8 mouse cellular contexts compared by ENCODE assay signal in genomic region chr6:87257981-87258775, GRCm38 (mm10).
DNase-seq lines count a peak whose midpoint lies in the region; ATAC-seq lines count a peak whose summit lies in the region.
"Had no signal": no experiment of that assay in that cellular context is flagged by ENCODE, and none has a peak within 500 bp of the region (broad histone marks: within the 10 kb centered on the region; RNA-seq: fewer than 3 reads in every experiment).

No protein-coding gene starts in this region.

- no peaks in the 10 kb centered on the region for H3K9me3 ChIP-seq in kidney, embryonic 16.5 days (ENCODE audit: low read length)

- peaks cover 9% of the 10 kb centered on the region; the same call in 1 of the 2 replicates for H3K4me1 ChIP-seq in kidney, embryonic 16.5 days (ENCODE audit: insufficient read depth, low read length)

- ATAC-seq in kidney, embryonic 16.5 days (ENCODE audit: low FRiP score, low TSS enrichment), result no peak

- no peak for DNase-seq in kidney, postnatal 36 days
- peak; percentile 28 to 30 for DNase-seq in frontal cortex, postnatal 10 days (ENCODE audit: low spot score in 2 of 2)
- peak; percentile 23 to 81 for DNase-seq in left cerebral cortex, postnatal 25 days (ENCODE audit: low spot score in 2 of 2)
- peak; percentile 47 for DNase-seq in right cerebral cortex, postnatal 4 days
- no peak for DNase-seq in cerebellum, adult 9-10 months
- DNase-seq in cerebellum, postnatal 4 days (ENCODE audit: low spot score in 2 of 2), result no peak

- WGBS in kidney, embryonic 16.5 days, result 64% methylated on average over 7 of the region's 7 CpGs

- H3K4me3 ChIP-seq in kidney, embryonic 16.5 days (ENCODE audit: low read length), result no peak overlapping the region

- H3K36me3 ChIP-seq in kidney, embryonic 16.5 days (ENCODE audit: insufficient read depth, low read length), result no peaks in the 10 kb centered on the region

- no peak overlapping the region for H3K4me2 ChIP-seq in kidney, embryonic 16.5 days (replicated peaks; ENCODE audit: low read depth, low read length)

- no peaks in the 10 kb centered on the region for H3K27me3 ChIP-seq in kidney, embryonic 16.5 days (ENCODE audit: insufficient read depth, low read length)

- intact Hi-C loops in left cerebral cortex, postnatal 25 days (cut with DNase I), result loop anchor here (5.0 kb wide), 2 partner anchors 71 to 74 kb away; no protein-coding TSS in a partner anchor

- H3K9ac ChIP-seq in kidney, embryonic 16.5 days (replicated peaks; ENCODE audit: low read length), result no peak overlapping the region

- peak overlapping the region; percentile 2; the same call in 1 of the 2 replicates for H3K27ac ChIP-seq in kidney, embryonic 16.5 days (ENCODE audit: low read length)
- H3K27ac ChIP-seq: macrophage had no signal

Comparison
In these comparisons a context has a peak if more than half of its experiments do, and no peak if none do; other contexts are left out.
1. DNase-seq: peak in frontal cortex, postnatal 10 days (2 of 2), left cerebral cortex, postnatal 25 days (2 of 2) and right cerebral cortex, postnatal 4 days (single experiment); none in kidney, postnatal 36 days (0 of 2), cerebellum, adult 9-10 months (single experiment) and cerebellum, postnatal 4 days (0 of 2).